Mouse (Mus musculus): Measurements from ENCODE around the gene Svs5.
"Not testable (repeated sequence)": the region's sequence is repeated elsewhere in the genome, so short reads cannot be mapped to it uniquely, and the experiment has no call there.

Gene Svs5

GRCm38 (mm10) chr2:164332440-164332839 lies at the start of gene Svs5:
TSS of gene Svs5 (plus strand) at chr2:164332740.
- not testable (repeated sequence) for DNase-seq

- DNase-seq = not testable (repeated sequence)
Measured at GRCm38 (mm10) chr2:164288968-164289367, 43.6 kb upstream of the Svs5 start, which contains the start of gene Svs3a. TSS of gene Svs3a (plus strand) at chr2:164289268.

GRCm38 (mm10) chr2:164312599-164312998 lies 19.9 kb upstream of the Svs5 start:
- DNase-seq = no peak

- not testable (repeated sequence) for DNase-seq
Measured at GRCm38 (mm10) chr2:164315460-164315859, 17.1 kb upstream of the Svs5 start.

- not testable (repeated sequence) for DNase-seq
Measured at GRCm38 (mm10) chr2:164316451-164316850, 16.1 kb upstream of the Svs5 start, which contains the start of gene Svs6. TSS of gene Svs6 (plus strand) at chr2:164316751.

- DNase-seq = no peak
Measured at GRCm38 (mm10) chr2:164320983-164321382, 11.6 kb upstream of the Svs5 start.

- DNase-seq = not testable (repeated sequence)
Measured at GRCm38 (mm10) chr2:164343732-164344131, 11.2 kb downstream of the Svs5 start.

- not testable (repeated sequence) for DNase-seq
Measured at GRCm38 (mm10) chr2:164347697-164348096, 15.2 kb downstream of the Svs5 start.

- DNase-seq = peak; percentile 33
Measured at GRCm38 (mm10) chr2:164348980-164349379, 16.4 kb downstream of the Svs5 start.

GRCm38 (mm10) chr2:164352697-164353096 lies 20.2 kb downstream of the Svs5 start:
- no peak for DNase-seq

- DNase-seq = no peak
Measured at GRCm38 (mm10) chr2:164353356-164353755, 20.8 kb downstream of the Svs5 start.

- no peak for DNase-seq
Measured at GRCm38 (mm10) chr2:164356177-164356967, 23.8 kb downstream of the Svs5 start.

GRCm38 (mm10) chr2:164358373-164358772 lies 25.8 kb downstream of the Svs5 start:
- DNase-seq = no peak

GRCm38 (mm10) chr2:164359031-164359430 lies 26.5 kb downstream of the Svs5 start:
- DNase-seq = no peak

- DNase-seq = no peak
Measured at GRCm38 (mm10) chr2:164359668-164360067, 27.1 kb downstream of the Svs5 start.

GRCm38 (mm10) chr2:164360974-164361657 lies 28.6 kb downstream of the Svs5 start:
- no peak for DNase-seq

GRCm38 (mm10) chr2:164366947-164367346 lies 34.4 kb downstream of the Svs5 start:
- no peak for DNase-seq

- DNase-seq = no peak
Measured at GRCm38 (mm10) chr2:164368620-164369105, 36.1 kb downstream of the Svs5 start.

- no peak for DNase-seq
Measured at GRCm38 (mm10) chr2:164371371-164371770, 38.8 kb downstream of the Svs5 start.

GRCm38 (mm10) chr2:164372408-164373053 lies 40.0 kb downstream of the Svs5 start:
- DNase-seq = no peak

GRCm38 (mm10) chr2:164373187-164373586 lies 40.6 kb downstream of the Svs5 start:
- DNase-seq = no peak

GRCm38 (mm10) chr2:164377478-164378426 lies 45.2 kb downstream of the Svs5 start:
- DNase-seq = no peak

All from kidney, adult 18-20 months (tissue).